Mouse (Mus musculus) 416B (cell line): Measurements from ENCODE around the gene Rpl5.
A peak's percentile ranks its signal among the peaks of the same experiment; 100 is the strongest.

Experiments
- DNase-seq: peaks from one replicate; pipeline ENCODE4 v3.0.0; 2011; ENCODE audit warnings: low read depth

The Rpl5 gene

GRCm38 (mm10) chr5:107943526-107943925 is 43.2 kb downstream of the Rpl5 start:
- no peak for DNase-seq

GRCm38 (mm10) chr5:107946475-107946874 is 46.2 kb downstream of the Rpl5 start:
- peak; percentile 73 for DNase-seq

DNA sequence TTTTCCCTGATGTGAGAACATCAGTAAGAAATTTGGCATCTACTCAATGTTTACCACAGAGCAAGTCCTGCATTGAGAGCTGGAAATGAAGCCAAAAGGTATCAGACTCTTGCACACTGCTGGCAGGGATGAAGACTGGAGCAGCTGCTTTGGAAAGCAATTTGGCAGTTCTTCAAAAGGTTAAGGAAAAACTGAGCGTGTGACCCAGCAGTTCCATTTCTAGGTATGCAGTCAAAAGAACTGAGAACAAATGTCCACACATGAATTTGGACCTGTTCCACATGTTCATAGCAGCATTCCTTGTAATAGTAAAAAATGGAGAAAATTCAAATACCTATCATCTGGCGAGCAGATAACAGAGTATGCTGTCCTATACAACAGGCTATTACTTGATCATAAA is 47.2 kb downstream of the Rpl5 start:
- peak; percentile 30 for DNase-seq

DNA sequence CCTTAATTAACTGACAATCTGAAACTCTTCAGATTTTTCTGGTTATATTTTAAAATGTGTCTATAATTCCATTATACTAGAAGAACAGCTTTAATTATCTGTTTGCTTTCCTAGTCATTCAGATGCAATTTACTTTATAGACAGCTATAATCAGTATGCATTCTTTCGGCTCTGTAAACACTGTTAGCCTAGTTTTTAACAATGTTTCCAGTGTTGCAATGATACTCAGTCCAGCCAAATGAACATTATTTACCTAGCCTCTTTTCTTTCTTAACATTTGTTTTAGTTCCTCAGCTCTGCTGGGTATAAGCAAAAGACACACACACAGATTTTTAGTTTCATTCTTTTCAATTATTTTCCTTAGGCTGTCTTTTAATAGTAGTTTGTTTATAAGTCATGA is 48.6 kb downstream of the Rpl5 start:
- no peak for DNase-seq

DNA sequence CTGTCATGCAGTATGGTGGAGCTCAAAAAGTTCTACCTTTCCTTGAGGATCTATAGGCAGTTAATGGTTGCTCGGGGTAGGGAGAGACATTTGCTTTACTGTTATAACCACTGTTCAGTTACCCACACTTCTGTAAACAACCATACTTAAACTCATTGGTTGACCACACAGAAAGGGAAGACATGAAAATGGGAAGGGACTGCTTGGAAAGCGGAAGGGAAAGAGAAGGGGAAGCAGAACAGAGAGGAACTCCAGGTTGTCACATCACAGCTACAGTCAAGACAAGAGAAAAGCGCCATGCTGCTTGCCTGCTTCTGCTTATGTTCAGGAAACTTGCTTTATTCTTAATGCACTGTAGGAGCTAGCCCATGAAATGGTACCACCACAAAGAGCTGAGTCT is 49.3 kb downstream of the Rpl5 start:
- no peak for DNase-seq

DNA sequence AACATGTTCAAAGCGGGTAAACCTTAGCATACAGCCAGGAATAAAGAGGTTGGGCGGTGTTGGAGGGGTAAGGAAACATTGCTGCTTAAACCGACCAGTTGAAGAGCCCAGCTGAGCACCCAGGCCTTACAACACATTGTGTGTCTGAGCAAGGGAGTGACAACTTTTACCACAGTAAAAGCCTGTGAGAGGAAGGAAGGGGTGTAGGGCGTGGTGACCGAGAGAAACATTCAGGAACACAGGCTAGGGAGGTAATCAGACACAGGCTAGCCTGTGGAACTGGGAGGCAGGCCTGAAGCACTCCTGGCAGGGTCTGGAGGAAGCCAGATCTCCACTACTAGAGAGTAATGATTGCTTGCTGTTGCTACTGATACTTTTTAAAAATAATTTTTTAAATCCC is 50.3 kb downstream of the Rpl5 start:
- DNase-seq: peak; percentile 82
